Mouse (Mus musculus) T-helper 2 cell (primary cell): ENCODE measurements around the gene Dock9.
"Not testable (repeated sequence)": the region's sequence is repeated elsewhere in the genome, so short reads cannot be mapped to it uniquely, and the experiment has no call there.

ENCODE experiments used
- in situ Hi-C: fragments of 300-600 bp; cut with MboI, MseI; formaldehyde crosslinking; loops from one replicate; pipeline ENCODE4 v1.15.1; 2025; ENCODE audit warnings: high pct_unique_total_duplicates

The Dock9 gene

DNA sequence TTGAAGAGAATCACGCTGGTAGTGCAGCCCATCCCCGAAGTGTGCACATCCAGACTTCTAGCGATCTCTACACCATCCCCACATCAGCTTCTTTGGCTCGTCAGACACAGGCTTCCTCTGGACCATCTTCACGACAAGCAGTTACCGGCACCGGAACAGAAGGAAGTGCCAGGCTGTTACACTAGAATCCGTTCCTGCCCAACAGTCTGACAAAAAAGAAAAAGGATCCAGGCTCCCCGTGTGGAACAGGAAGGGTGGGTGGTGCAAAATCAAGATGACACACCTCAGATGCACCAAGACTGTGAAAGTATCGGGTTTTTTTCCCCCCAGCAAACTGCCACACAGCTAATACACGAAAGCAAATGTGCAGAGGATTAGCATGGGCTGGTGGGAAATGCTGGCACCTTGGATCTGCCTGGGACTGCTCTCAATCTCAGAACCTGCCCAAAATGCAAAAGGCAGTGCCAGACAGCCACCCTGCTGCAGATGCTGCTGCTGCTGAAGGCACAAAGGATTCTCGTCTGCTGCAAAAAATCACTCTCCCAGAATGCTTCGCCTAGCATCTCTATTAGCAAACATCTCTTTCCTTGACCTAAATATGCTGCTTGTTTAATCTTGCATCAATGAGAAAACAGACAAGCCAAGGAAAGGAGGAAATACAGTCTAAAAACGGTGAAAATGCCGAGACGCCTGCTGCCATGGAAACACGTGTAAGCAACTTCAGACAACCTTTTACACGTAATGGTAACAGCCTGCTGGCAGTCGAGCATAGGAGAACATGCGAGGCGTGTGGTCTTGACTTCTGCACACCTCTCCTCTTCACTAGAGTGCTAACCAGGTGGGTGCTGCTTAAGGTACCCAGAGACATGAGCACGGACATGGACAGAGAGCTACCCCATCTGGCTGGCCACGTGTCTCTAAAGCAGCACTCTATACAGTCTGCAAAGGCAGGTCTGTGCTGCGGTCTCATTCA, 58.9 kb downstream of the Dock9 start:
- in situ Hi-C loops: loop anchor here (5.0 kb wide), 1 partner anchor 59 kb away; the partner anchor contains the start of gene Dock9

DNA sequence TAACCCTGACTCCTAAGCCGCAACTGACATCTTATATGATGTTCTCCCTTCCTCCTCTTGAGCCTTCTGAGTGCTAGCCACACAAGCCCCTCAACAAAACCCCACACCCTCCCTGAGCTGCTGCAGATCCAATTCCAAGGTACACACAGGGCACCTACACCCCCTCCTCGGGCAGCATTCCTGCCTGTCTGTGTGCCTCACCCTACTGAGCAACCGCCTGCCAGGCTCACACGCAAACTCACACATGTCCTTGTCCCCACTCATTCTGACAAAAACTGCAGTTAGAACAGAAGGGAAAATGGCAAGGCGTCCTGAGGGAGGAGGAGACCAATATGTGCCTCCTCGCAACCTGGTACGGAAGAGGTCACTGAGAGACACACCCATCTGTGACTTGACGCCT, 60.4 kb downstream of the Dock9 start:
- in situ Hi-C loops: loop anchor here (5.0 kb wide), 1 partner anchor 60 kb away; the partner anchor contains the start of gene Dock9

DNA sequence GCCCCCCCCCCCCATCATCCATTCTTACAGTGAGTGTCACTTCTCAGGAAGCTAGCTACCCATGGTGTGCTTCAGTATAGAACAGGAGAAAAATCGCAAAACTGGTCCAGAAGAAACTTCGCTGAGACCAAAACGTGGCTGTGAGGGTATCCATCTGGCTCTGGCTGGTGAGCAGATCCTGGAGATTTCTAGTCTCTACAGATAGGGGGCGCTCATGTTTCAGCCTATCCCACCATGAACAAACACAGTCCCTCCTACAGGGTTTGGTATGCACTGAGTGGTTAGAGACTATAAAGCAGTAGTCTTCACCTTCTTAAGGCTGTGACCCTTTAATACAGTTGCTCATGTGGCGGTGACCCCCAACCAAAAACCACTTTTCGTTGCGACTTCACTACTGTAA, 62.0 kb downstream of the Dock9 start:
- in situ Hi-C loops: loop anchor here (5.0 kb wide), 1 partner anchor 62 kb away; the partner anchor contains the start of gene Dock9

GRCm38 (mm10) chr14:121734217-121734616, 63.4 kb downstream of the Dock9 start:
- in situ Hi-C loops: no loop called here

GRCm38 (mm10) chr14:121733694-121734093, 63.9 kb downstream of the Dock9 start:
- in situ Hi-C loops: no loop called here

DNA sequence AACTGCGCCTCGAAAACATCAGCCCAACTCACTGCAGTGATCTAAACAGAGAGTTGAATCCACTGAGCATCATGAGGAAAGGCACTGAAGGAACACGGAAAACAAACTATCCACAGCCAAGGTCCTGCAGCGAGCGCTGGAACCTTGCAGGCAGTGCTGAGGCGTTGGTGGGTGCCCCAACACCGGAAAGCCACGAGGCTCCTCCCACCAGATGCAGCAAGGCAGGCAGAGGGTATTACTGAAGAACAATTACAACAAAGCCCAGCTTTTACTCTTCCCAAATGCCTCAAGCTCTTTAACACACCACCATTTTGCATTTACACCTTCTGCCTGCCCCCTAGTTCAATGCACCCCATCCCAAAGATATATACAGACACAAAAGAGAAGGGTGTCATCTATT, 65.4 kb downstream of the Dock9 start:
- in situ Hi-C loops: no loop called here

DNA sequence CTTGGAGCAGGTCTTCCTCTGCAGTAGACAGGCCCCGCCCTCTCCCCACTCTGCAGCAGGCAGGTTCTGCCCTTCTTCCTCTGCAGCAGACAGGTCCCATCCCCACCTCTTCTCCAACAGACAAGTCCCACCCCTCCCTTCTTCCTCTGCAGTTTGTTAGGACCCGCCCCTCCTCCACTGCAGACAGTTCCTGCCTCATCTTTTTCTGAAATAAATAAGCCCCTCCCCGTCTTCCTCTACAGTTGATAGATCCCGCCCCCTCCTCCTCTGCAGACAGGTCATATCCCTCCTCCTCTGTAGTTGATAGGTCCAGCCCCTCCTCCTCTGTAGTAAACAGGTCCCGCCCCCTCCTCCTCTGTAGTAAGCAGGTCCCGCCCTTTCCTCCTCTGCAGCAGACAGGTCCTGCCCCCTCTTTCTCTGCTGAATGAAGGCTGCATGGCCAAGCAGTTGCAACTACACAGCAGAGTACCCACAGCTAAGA, 65.9 kb downstream of the Dock9 start:
- in situ Hi-C loops: no loop called here

DNA sequence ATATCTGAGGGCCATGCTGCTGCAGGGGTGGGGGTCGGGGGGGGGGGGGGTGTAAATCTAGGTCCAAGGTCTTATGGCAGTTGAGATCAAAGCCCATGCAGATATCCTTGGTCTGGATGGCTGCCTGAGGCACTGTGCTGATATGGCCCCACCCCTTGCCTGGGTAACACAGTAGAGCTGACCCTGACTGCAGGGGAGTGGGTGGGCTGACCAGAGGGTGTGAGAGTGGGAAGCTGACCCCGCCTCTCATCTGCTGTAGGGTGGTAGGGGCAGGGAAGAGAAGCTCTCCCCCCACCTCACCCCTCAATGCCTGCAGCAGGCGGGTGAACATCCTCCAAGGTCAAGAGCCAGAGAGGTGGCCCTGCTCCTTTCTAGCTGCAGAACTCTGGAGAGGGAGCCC, 66.7 kb downstream of the Dock9 start:
- in situ Hi-C loops: no loop called here

- in situ Hi-C loops: no loop called here
These were observed 69.6 kb downstream of the Dock9 start for GRCm38 (mm10) chr14:121727996-121728395.

GRCm38 (mm10) chr14:121724501-121724900, 73.1 kb downstream of the Dock9 start:
- in situ Hi-C loops: no loop called here

- in situ Hi-C loops: no loop called here
These were observed 74.9 kb downstream of the Dock9 start for GRCm38 (mm10) chr14:121722774-121723173.

GRCm38 (mm10) chr14:121721431-121721830, 76.2 kb downstream of the Dock9 start:
- in situ Hi-C loops: no loop called here

DNA sequence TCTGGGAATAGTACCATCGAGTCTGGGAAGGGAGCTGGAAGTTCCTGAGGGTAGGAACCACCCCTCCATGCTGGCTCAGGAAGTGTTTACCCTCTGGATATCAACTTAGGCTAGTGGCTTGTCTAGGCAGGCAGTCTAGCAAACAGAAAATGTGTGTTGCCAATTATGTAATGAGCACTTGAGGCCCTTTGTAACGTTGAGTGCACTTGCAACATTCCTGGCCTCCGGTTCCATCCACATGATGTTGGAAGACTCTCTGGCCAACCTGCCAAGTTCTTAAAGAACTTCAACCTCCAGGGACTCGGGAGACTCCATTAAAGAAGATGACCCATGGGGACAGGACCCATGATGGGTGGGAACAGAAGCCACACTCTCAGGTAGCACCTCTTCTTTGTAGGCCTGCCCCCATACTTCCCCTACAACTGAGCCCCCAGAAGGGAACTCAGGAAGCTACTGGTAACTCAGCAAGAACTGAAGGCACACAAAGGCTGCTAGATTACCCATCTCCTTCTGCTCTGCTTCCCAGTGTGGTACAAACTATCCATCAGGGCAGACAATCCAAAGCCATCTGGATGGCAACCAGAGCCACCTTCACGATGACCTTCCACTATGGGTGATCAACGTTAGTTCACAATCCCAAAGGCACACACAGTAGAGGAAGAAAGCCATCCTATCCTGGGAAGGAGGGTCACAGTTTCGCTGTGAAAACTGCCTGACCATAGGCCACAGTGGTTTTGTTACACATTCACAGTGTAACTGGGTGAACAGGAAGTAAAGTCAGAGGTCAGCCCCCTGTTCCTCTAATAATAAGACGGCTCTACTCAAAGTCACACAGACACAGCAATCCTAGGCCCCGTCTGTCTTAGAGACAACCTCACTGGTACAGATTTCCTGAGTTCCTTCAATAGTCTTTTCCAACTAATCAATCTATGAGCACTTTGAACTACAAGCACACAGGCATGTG, 77.7 kb downstream of the Dock9 start:
- in situ Hi-C loops: no loop called here

- in situ Hi-C loops: not testable (repeated sequence)
These were observed 82.8 kb downstream of the Dock9 start for GRCm38 (mm10) chr14:121714799-121715198.

- in situ Hi-C loops: no loop called here
These were observed 83.4 kb downstream of the Dock9 start for GRCm38 (mm10) chr14:121714268-121714667.

GRCm38 (mm10) chr14:121713830-121714197, 83.8 kb downstream of the Dock9 start:
- in situ Hi-C loops: no loop called here

- in situ Hi-C loops: no loop called here
These were observed 84.3 kb downstream of the Dock9 start for GRCm38 (mm10) chr14:121713166-121713829.

DNA sequence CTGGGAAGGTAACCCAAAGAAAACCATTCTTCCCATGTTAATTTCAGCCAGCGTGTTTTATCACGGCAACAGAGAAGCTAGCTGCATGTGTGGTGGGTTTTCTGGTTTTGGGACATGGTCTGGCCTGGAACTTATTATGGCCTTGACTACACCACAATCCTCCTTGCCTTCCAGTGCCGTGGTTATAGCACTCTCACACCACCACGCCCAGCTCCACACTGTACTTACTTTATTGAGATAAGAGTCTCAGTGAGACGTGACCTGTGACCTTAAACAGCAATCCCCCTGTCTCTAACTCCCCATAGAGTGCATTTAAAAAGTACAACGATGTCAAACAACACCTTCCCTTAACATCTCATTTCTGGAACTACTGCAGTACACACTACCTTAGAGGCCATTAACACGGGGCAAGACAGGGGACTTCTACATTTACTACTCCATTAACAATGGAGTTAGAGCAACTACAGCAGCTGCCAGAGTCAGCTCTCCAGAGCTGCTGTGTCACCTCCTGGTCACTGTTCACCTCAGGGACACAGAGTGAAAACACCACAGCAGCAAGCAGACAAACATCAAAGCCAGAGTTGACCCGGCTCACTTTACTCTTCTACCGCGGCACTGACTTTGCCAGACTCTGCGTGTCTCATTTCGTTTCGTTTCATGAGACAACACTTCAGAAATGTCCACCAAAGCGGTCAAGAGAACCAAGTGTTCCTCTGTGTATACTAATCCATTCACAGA, 86.4 kb downstream of the Dock9 start:
- in situ Hi-C loops: no loop called here

- in situ Hi-C loops: no loop called here
These were observed 87.5 kb downstream of the Dock9 start for GRCm38 (mm10) chr14:121710130-121710529.

GRCm38 (mm10) chr14:121708244-121708643, 89.4 kb downstream of the Dock9 start:
- in situ Hi-C loops: no loop called here

DNA sequence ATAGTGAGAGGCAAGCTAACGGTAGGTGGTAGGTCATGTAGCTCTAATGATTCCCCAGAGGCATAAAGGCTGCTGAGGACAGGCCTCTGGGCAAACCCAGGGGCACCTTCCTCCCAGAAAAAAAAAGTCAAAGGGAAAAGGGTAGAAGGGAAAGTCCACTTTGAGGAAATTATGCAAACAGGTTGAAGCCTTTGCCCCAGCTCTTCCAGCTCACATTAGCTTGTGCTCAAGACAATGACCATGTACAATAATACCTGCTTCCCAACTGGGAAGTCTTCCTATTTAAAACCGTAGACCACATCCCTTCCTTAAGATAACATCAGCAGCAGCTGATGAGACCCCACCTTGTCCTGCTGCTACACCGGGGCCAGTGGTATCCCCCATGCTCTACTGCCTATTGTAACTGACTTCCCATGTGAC, 91.1 kb downstream of the Dock9 start:
- in situ Hi-C loops: no loop called here
